Mouse (Mus musculus) cerebellum, adult (tissue): ENCODE measurements at regions not wholly inside any gene's neighbourhood (a gene's known extent, or its start where the extent isn't known, plus 50 kb on each side); places are given as distances from the start of the nearest gene placed in this dataset.
A peak's percentile ranks its signal among the peaks of the same experiment; 100 is the strongest.

Experiments used
- ATAC-seq: cut with Nextera tagmentation; 2 replicates; pipeline ENCODE4 v1.9.2; 2017; ENCODE audit warnings: mild to moderate bottlenecking, moderate library complexity, mixed read lengths; ENCODE audit not compliant: insufficient number of reproducible peaks, low FRiP score, low TSS enrichment

- ATAC-seq: no peak
Observed at GRCm38 (mm10) chr10:70824461-70824860, 168.7 kb upstream of the Phyhipl start.

- no peak for ATAC-seq
Observed at GRCm38 (mm10) chr10:70819951-70820350, 164.2 kb upstream of the Phyhipl start.

- ATAC-seq: peak; percentile 58; the same call in 1 of the 2 replicates
Observed at GRCm38 (mm10) chr10:70814354-70815131, 158.8 kb upstream of the Phyhipl start.

GRCm38 (mm10) chr10:70809411-70809810, 153.6 kb upstream of the Phyhipl start:
- no peak for ATAC-seq

- ATAC-seq: 0 out of 2 replicates have a peak, but pooled peaks have one; percentile 42
Observed at GRCm38 (mm10) chr10:70806786-70807385, 151.1 kb upstream of the Phyhipl start.

- no peak for ATAC-seq
Observed at GRCm38 (mm10) chr10:70800736-70801306, 145.1 kb upstream of the Phyhipl start.

- ATAC-seq: no peak
Observed at GRCm38 (mm10) chr10:70799906-70800305, 144.1 kb upstream of the Phyhipl start.

GRCm38 (mm10) chr10:70799191-70799742, 143.5 kb upstream of the Phyhipl start:
- no peak for ATAC-seq

- peak; percentile 49 for ATAC-seq
Observed at GRCm38 (mm10) chr10:70788814-70789452, 133.2 kb upstream of the Phyhipl start.

- no peak for ATAC-seq
Observed at GRCm38 (mm10) chr10:70781036-70781435, 125.3 kb upstream of the Phyhipl start.

- no peak for ATAC-seq
Observed at GRCm38 (mm10) chr10:70778596-70778995, 122.8 kb upstream of the Phyhipl start.

GRCm38 (mm10) chr10:70774571-70774970, 118.8 kb upstream of the Phyhipl start:
- no peak for ATAC-seq

GRCm38 (mm10) chr10:70774159-70774558, 118.4 kb upstream of the Phyhipl start:
- ATAC-seq: no peak

- no peak for ATAC-seq
Observed at GRCm38 (mm10) chr10:70767461-70767860, 111.7 kb upstream of the Phyhipl start.

GRCm38 (mm10) chr10:70766869-70767268, 111.1 kb upstream of the Phyhipl start:
- no peak for ATAC-seq

GRCm38 (mm10) chr10:70766450-70766849, 110.7 kb upstream of the Phyhipl start:
- no peak for ATAC-seq

- no peak for ATAC-seq
Observed at GRCm38 (mm10) chr10:70763206-70763605, 107.4 kb upstream of the Phyhipl start.

- ATAC-seq: no peak
Observed at GRCm38 (mm10) chr10:70759686-70760085, 103.9 kb upstream of the Phyhipl start.

GRCm38 (mm10) chr10:70751771-70752170, 96.0 kb upstream of the Phyhipl start:
- no peak for ATAC-seq

- no peak for ATAC-seq
Observed at GRCm38 (mm10) chr10:70750356-70751145, 94.8 kb upstream of the Phyhipl start.
